In the genomic region with DNA sequence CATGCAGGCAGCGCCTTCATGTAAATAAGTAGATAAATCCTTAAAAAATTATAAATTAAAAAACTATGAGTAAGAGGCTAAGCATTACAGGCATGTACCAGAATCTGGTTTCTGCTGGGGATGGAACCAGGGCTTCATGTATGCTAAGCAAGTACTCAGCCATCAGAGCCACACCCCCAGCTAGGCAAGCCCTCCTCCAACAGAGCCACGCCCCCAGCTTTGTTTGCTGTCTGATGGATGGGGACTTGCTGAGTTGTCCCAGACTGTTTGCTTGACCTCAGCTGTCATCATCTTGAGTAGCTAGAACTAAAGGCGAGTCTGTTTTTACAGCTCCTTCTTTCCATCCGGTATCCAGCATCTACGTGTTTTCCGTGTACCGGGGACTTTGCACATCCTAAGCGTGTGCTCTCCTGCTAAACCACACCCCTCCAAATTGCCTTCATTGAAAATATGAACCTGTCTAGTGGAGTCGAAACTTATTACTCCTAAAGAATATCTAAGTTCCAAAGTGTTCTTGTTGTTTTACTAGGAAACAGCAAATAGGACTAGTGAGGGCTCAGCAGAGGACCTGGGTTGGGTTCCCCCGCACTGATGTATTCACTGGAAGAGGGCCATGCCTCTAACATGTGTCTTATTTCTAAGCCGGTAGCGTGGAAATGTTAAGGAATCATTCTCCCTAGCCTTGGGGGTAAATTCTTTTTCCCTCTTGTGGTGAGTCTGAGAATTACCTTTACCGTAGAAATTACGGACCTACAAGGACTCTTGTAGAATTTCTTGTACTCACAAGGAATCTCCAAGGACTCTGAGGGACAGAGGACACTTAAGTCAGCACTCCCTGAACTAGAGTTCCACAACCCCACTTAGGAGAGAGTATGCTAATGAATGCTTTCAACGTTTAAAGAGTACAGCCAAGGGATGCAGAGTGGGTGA, we compare ENCODE assay signal across 9 mouse cellular contexts. TPM values are rescaled to one million over a fixed set of nuclear protein-coding genes. Genes with fewer than 3 reads are reported as not detected.
DNase-seq lines count a peak whose midpoint lies in the region; ATAC-seq lines count a peak whose summit lies in the region.
"Had no signal": no experiment of that assay in that cellular context is flagged by ENCODE, and none has a peak within 500 bp of the region (broad histone marks: within the 10 kb centered on the region; RNA-seq: fewer than 3 reads in every experiment).

No protein-coding gene starts in this region.

- intact Hi-C loops in gastrocnemius, postnatal 14 days (cut with DNase I; ENCODE audit: low total_unique reads) = loop anchor here (5.0 kb wide), 1 partner anchor 241 kb away; no protein-coding TSS in a partner anchor

- ATAC-seq in granulocyte monocyte progenitor cell, adult 5-6 weeks (replicated peaks; ENCODE audit: poor library complexity, severe bottlenecking) = no peak

- DNase-seq in gastrocnemius, postnatal 14 days = peak; percentile 20
- no peak for DNase-seq in gastrocnemius, postnatal 10 days
- DNase-seq in urinary bladder, postnatal 14 days (ENCODE audit: low spot score) = peak; percentile 62
- no peak for DNase-seq in urinary bladder, adult 2 months (ENCODE audit: low spot score)
- peak; percentile 66 to 77 for DNase-seq in kidney, postnatal 4 days
- no peak for DNase-seq in layer of hippocampus, postnatal 14 days (ENCODE audit: low spot score in 2 of 2)
- no peak for DNase-seq in frontal cortex, postnatal 25 days (ENCODE audit: low spot score in 2 of 2)
- DNase-seq: liver, embryonic 13.5 days had no signal

RNA-seq across cellular contexts. Expression of gene Rps6ka1, which starts 54.4 kb away (rescaled TPM):
- total RNA-seq in gastrocnemius, postnatal 14 days (2021) = 1 to 10 TPM; 5.0 to 5.4 TPM
- 1 to 10 TPM; 7.2 to 8.1 TPM for total RNA-seq in gastrocnemius, postnatal 10 days (2021)
- 15.9 and 17.9 TPM in 2 replicates for polyA plus RNA-seq in urinary bladder, adult 2 months (2012; rRNA removed)
- total RNA-seq in granulocyte monocyte progenitor cell, adult 5-6 weeks (2014; fragmentation: Nextera tagmentation) = 172 and 174 TPM in 2 replicates
- 148 and 151 TPM in 2 replicates for total RNA-seq in granulocyte monocyte progenitor cell, adult 5-6 weeks (2017)
- 10 to 100 TPM; 13.6 to 14.4 TPM for total RNA-seq in layer of hippocampus, postnatal 14 days (2021)

Comparison
In these comparisons a context has a peak if more than half of its experiments do, and no peak if none do; other contexts are left out.
1. DNase-seq: peak in gastrocnemius, postnatal 14 days (single experiment), urinary bladder, postnatal 14 days (single experiment) and kidney, postnatal 4 days (2 of 2); none in gastrocnemius, postnatal 10 days (single experiment), urinary bladder, adult 2 months (single experiment), layer of hippocampus, postnatal 14 days (0 of 2) and frontal cortex, postnatal 25 days (0 of 2).
2. RNA of gene Rps6ka1, which starts 54.4 kb away (total RNA-seq): 148 to 174 TPM in granulocyte monocyte progenitor cell, adult 5-6 weeks; 13.6 to 14.4 TPM in layer of hippocampus, postnatal 14 days, 7.2 to 8.1 TPM in gastrocnemius, postnatal 10 days and 5.0 to 5.4 TPM in gastrocnemius, postnatal 14 days; every median in the first group is over 4 times any median in the second.